Mouse (Mus musculus) spleen, adult 12 weeks (tissue): ENCODE results near the gene Olfr1155.

Source experiments
- DNase-seq: peaks from one replicate; pipeline ENCODE4 v3.0.0; 2022; ENCODE audit warnings: low spot score

Olfr1155 gene

DNA sequence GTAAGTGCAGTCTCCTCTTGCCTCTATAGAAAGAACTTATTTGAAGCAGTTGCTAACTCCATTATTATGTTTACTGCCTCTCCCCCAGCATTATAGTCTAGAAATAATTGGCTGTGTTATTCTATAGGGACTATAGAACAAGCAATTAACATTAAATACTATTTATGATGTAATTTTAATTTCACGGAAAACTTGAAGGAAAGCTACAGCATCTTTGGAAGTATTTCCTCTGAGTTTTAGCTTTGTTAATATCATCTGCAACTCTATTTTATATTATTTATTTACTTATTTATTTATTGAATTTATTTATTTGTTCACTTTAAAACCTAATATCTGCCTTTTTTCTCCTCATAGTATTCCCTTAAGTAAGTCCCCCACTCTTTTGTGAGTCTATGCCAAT lies at the start of gene Olfr1155:
Gene Olfr1155 (minus strand): TSS at position 101 of the 400 bp plus-strand sequence.
- DNase-seq: no peak

DNA sequence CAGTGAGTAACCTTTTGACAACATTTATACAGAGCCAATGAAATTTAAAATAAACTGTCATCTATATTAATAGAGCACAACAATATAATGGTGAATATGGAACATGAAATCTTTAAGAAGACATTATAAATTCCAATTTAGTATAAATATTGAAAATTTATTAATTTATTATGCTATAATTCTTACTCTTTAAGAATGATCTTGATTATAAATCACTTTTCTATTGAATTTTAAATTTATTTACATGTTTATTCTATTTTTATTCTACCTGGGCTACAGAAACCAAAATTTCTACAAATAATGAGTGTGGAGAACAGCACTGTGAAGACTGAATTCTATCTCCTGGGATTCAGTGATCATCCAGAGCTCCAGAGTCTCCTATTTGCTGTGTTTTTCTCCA lies 44.9 kb upstream of the Olfr1155 start, which contains the start of gene Olfr1158:
Gene Olfr1158 (plus strand): TSS at position 301 of the 400 bp plus-strand sequence.
- DNase-seq: no peak

DNA sequence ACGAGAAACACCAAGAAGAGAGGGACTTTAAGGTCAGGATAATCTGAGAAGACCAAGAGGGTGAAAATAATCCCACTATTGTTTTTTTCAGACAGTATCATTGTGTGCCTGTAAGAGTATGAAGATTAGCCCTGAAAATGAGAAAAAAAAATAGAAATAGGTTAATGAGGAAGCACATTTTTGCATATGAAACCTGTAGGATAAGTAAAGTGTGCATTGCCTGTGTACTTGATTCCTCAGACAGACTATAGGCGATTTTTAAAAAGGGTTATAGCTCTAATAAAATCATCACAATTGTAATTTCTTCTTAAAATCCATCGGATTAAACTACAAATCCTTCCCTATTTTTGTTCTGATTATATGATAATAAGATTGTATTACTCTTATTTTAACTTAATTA lies 29.6 kb upstream of the Olfr1155 start, which contains the start of gene Olfr74:
Gene Olfr74 (minus strand): TSS at position 101 of the 400 bp plus-strand sequence.
- no peak for DNase-seq

DNA sequence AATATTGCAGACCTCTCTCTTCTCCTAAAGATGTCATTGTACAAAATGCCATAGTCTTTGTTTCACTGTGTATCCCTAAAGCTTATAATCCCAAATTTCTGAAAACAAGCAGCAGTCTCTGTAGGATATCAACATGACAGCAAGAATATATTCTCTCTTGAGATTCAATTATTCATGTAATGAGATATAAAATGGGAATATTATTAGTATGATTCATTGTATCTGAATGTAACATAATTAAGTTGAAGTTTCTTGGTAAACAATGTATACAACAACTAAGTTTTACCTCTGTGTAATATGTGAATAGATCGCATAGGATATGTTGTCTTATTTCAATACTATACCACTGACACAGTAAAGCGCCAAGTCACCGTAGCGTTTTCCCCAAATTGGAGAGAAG lies 23.3 kb upstream of the Olfr1155 start, which contains the start of gene Olfr1157:
Gene Olfr1157 (minus strand): TSS at position 101 of the 400 bp plus-strand sequence.
- DNase-seq: no peak

DNA sequence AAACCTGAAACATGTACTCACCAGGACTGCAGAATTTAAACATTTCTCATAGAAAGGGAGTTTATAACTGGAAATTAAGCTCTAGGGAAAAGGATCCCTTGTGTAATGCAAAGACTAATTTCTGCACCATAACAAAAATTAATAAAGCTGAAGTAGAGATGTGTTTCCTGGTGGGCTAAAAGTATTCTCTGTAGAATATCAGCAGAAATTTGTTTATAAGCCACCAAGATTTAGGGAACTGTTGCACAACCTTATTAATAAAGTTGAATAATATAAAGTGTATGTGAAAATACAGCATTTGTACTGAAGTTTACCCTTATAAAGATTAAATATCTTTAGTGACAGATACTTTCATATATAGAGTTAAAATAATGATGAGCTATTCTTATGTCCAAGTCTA lies 8.1 kb upstream of the Olfr1155 start, which contains the start of gene Olfr1156:
Gene Olfr1156 (minus strand): TSS at position 101 of the 400 bp plus-strand sequence.
- no peak for DNase-seq

DNA sequence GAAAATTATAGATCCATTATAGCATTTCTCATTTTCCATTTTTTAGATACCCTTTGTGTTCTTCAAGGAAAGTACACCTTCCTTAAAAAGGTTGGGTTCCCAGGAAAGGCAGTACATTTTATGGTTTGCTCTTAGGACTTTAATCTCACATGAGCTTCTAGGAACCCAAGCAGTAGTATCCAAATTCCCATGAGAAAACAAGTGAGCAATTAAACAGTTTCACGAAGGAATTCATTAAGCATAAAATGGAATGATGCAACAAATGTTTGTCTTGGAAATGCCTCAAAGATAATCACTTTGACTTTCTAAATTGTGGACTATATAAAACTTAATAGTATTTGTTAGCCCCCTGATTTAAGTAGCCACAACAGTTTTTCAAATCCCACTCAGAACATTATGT lies 39.9 kb downstream of the Olfr1155 start, which contains the start of gene Olfr1154:
Gene Olfr1154 (minus strand): TSS at position 101 of the 400 bp plus-strand sequence.
- DNase-seq: no peak

DNA sequence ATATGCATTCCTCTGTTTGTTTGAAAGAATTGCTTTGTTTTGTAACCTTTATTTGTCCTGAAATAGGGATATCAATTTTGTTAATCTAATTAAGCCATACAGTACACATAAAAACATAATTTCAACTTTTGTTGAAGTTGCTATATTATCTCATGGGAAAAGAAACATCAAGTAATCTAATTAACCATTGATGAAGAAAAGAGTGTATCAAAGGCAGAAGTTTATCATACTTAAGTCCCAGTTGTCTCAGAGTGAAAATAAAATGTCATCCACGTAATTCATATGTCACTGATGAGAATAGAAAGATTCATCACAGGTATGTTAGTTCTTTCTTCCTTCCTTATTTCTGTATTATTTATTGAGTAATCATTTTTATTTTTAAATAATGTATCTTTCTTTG lies 50.3 kb downstream of the Olfr1155 start, which contains the start of gene Olfr1153:
Gene Olfr1153 (plus strand): TSS at position 301 of the 400 bp plus-strand sequence.
- no peak for DNase-seq
